Comparison of ENCODE assay signal across 10 mouse cellular contexts in the genomic region with DNA sequence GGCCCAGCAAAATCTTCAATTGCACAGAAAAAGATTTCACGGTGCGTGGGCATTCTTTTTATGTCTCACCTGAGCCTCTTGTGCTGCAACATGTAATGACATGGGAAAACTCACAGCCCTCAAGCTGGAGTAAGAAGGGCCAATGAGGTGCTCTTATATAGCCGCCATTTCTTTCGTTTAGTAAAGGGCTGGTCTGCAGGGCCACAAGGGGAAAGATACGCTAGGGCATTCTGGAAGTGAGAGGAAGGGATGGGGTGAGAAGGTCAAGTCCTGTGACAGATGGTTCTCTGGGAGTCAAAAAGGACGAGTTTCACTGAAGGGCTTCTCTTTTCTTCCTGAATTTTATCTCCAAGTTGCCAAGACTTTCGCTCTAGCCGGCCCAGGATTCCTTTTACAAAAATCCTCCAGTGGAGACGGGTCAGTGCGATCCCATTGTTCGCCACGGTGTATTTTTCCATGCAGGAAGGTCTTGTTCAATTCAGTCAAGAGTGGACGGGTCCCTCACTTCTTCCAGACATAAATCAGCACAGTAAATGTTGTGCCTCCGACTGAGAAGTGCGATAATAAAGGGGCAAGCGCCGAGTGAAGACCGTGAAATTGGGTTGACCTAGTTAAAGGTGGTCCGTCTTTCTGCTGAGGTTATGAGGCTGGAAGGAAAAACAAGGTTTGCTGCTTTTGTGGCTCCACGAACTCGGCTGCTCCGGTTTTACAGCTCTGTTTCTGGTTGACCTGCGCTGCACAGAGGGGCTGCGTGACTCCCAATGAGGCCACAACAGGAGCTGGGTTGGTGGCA.
DNase-seq lines count a peak whose midpoint lies in the region; ATAC-seq and TF ChIP-seq lines count a peak whose summit lies in the region.
"Had no signal": no experiment of that assay in that cellular context is flagged by ENCODE, and none has a peak within 500 bp of the region (broad histone marks: within the 10 kb centered on the region; RNA-seq: fewer than 3 reads in every experiment).

No protein-coding gene starts in this region.

- peak overlapping the region; percentile 44 for H3K4me2 ChIP-seq in hindbrain, postnatal 0 days (ENCODE audit: low read depth, low read length)
- peak overlapping the region; percentile 42 for H3K4me2 ChIP-seq in midbrain, embryonic 15.5 days

- 21% methylated on average over 24 of the region's 24 CpGs for WGBS in hindbrain, postnatal 0 days
- WGBS in midbrain, embryonic 15.5 days = 20% methylated on average over 24 of the region's 24 CpGs

- no peaks in the 10 kb centered on the region for H3K27me3 ChIP-seq in hindbrain, postnatal 0 days (ENCODE audit: insufficient read depth, low read length)
- 0 out of 2 replicates have a peak, but pooled peaks cover 4% of the 10 kb centered on the region for H3K27me3 ChIP-seq in midbrain, embryonic 15.5 days (replicated peaks)

- no peaks in the 10 kb centered on the region for H3K36me3 ChIP-seq in hindbrain, postnatal 0 days (ENCODE audit: insufficient read depth, low read length)
- no peaks in the 10 kb centered on the region for H3K36me3 ChIP-seq in midbrain, embryonic 15.5 days (replicated peaks)

- H3K4me1 ChIP-seq in hindbrain, postnatal 0 days (ENCODE audit: insufficient read depth, low read length) = no peaks in the 10 kb centered on the region
- H3K4me1 ChIP-seq in midbrain, embryonic 15.5 days = peaks cover 12% of the 10 kb centered on the region

- H3K9me3 ChIP-seq in hindbrain, postnatal 0 days (ENCODE audit: low read length) = no peaks in the 10 kb centered on the region
- no peaks in the 10 kb centered on the region for H3K9me3 ChIP-seq in midbrain, embryonic 15.5 days

- peak; percentile 68; the same call in 1 of the 2 replicates for ATAC-seq in hindbrain, postnatal 0 days
- peak; percentile 81 for ATAC-seq in midbrain, embryonic 15.5 days (replicated peaks)
- ATAC-seq in activated CD4-positive, CD25-positive, alpha-beta regulatory T cell, adult 4 months = no peak
- no peak for ATAC-seq in CD4-positive, CD25-positive, alpha-beta regulatory T cell, adult 4 months

- H3K27ac ChIP-seq in hindbrain, postnatal 0 days = no peak overlapping the region
- no peak overlapping the region for H3K27ac ChIP-seq in midbrain, embryonic 15.5 days

- peak; percentile 26 for DNase-seq in brain, embryonic 14.5 days (ENCODE audit: low read depth)
- peak; percentile 58 for DNase-seq in embryo, embryonic 11 days
- DNase-seq in hindbrain, postnatal 0 days (ENCODE audit: low spot score) = no peak
- no peak for DNase-seq in lung, postnatal 36 days
- DNase-seq in ovary, postnatal 14 days (ENCODE audit: low spot score) = no peak
- DNase-seq: lung, adult 18-20 months; right cerebral cortex, adult 18-20 months had no signal

- H3K9ac ChIP-seq in hindbrain, postnatal 0 days (replicated peaks; ENCODE audit: low read length) = no peak overlapping the region
- no peak overlapping the region for H3K9ac ChIP-seq in midbrain, embryonic 15.5 days

- TF ChIP-seq POLR2A in brain, embryonic 14.5 days (IDR thresholded peaks at IDR 0.05; ENCODE audit: borderline replicate concordance, extremely low read depth, insufficient read depth, insufficient read length, poor library complexity, severe bottlenecking) = no peak

- no peak for TF ChIP-seq CTCF in brain, embryonic 14.5 days (IDR thresholded peaks at IDR 0.05; ENCODE audit: borderline replicate concordance, extremely low read depth, insufficient read depth, insufficient read length)
- TF ChIP-seq CTCF in hindbrain, postnatal 0 days (IDR thresholded peaks at IDR 0.05; ENCODE audit: low read depth) = no peak

- 0 out of 2 replicates have a peak overlapping the region, but pooled peaks have one; percentile 17 for H3K4me3 ChIP-seq in hindbrain, postnatal 0 days (ENCODE audit: low read length)
- H3K4me3 ChIP-seq in midbrain, embryonic 15.5 days = peak overlapping the region; percentile 21

Comparison
In these comparisons a context has a peak if more than half of its experiments do, and no peak if none do; other contexts are left out.
1. DNase-seq: peak in brain, embryonic 14.5 days (single experiment) and embryo, embryonic 11 days (single experiment); none in hindbrain, postnatal 0 days (single experiment), lung, postnatal 36 days (single experiment) and ovary, postnatal 14 days (single experiment).
2. ATAC-seq: peak in hindbrain, postnatal 0 days (single experiment) and midbrain, embryonic 15.5 days (single experiment); none in activated CD4-positive, CD25-positive, alpha-beta regulatory T cell, adult 4 months (single experiment) and CD4-positive, CD25-positive, alpha-beta regulatory T cell, adult 4 months (single experiment).